Mouse (Mus musculus) C2C12 (cell line): ENCODE data around the gene Cdc123.

Experiments used
- CEBPB ChIP-seq: IDR thresholded peaks from one replicate; pipeline ENCODE4 v1.6.1; 2011; ENCODE audit warnings: low read depth, mild to moderate bottlenecking, control low read depth, moderate library complexity
- CTCF ChIP-seq: IDR thresholded peaks from one replicate; pipeline ENCODE4 v1.5.1; 2011; ENCODE audit not compliant: control insufficient read depth, insufficient read depth, insufficient read length
- MAX ChIP-seq: IDR thresholded peaks from one replicate; pipeline ENCODE4 v1.6.1; 2011; ENCODE audit warnings: mild to moderate bottlenecking, control low read depth

GRCm38 (mm10) chr2:5769630-5770029 is 75.3 kb downstream of the Cdc123 start:
- TF ChIP-seq MAX = no peak
- no peak for TF ChIP-seq CTCF
- no peak for TF ChIP-seq CEBPB
